Mouse (Mus musculus): ENCODE measurements around the gene Tff2. TPM values are rescaled to one million over a fixed set of nuclear protein-coding genes. Genes with fewer than 3 reads are reported as not detected.

Tff2 gene
- polyA plus RNA-seq, 1 experiment from 2014 or later, result not detected

DNA sequence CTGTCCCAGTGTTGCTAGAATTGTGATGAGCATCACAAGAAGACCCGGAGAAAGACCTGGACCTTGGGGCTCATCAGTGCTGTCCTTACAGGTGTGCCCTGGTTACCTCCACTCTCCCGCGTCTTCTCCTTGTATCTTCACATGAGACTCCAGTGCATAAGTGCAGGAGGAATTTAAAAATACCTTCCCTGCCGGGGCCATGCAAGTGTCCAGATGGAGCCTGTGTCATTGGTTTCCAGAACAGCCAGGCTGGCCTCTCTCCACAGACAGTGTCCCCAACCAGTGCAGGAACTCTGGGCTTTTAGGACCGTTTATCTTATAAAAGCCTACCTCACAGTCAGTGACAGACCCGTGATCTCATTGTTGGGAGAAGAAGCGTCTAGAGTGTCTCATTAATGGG, 48.5 kb downstream of the Tff2 start:
- Histone ChIP-seq H3K4me3 (no peak overlapping the region), H3K9me3 (replicated peaks) (no peaks in the 10 kb centered on the region), H3K36me3 (no peaks in the 10 kb centered on the region), H3K27ac (no peak overlapping the region), H3K4me1 (peaks cover 9% of the 10 kb centered on the region), H3K27me3 (ENCODE audit: low read depth, poor library complexity, severe bottlenecking) (no peaks in the 10 kb centered on the region)
- 86% methylated on average over 7 of the region's 7 CpGs for WGBS
- DNase-seq (ENCODE audit: low spot score), result no peak

DNA sequence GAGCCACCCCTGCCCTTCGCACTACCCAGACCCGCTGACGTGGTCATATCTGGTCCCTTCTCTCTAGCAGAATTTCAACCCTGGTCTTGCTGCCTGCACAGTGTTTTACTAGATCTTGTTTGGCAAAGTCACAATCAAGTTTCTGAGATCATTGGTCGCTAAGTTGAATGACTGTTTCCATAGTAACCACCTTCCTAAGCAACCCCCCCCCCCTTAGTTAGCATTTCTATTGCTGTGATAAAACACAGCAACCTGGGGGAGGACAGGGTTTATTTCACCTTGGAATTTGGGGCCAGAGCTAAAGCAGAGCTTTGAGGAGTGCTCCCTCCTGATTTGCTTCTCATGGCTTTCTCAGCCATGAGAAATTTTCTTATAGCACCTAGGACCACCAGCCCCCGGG, 49.3 kb downstream of the Tff2 start:
- peaks cover 15% of the 10 kb centered on the region for H3K4me1 ChIP-seq
- 52% methylated on average over 5 of the region's 5 CpGs for WGBS
- H3K9me3 ChIP-seq (replicated peaks), result no peaks in the 10 kb centered on the region
- H3K36me3 ChIP-seq, result no peaks in the 10 kb centered on the region
- no peaks in the 10 kb centered on the region for H3K27me3 ChIP-seq (ENCODE audit: low read depth, poor library complexity, severe bottlenecking)
- no peak overlapping the region for H3K27ac ChIP-seq
- DNase-seq (ENCODE audit: low spot score), result no peak
- H3K4me3 ChIP-seq, result no peak overlapping the region

Other genes with a start within 250 kb of the Tff2 start
- gene Glp1r, start 242.5 kb downstream of the Tff2 start, polyA plus RNA-seq (2016; fragmentation: Nextera tagmentation; extraction: Ambion mirVana), result 0.10 TPM in 1 of 2 replicates, not detected in the other
- gene Umodl1, start 189.6 kb downstream of the Tff2 start, polyA plus RNA-seq (2016; fragmentation: Nextera tagmentation; extraction: Ambion mirVana), result 0.09 and 0.24 TPM in 2 replicates
- gene Abcg1, start 86.6 kb downstream of the Tff2 start, polyA plus RNA-seq (2016; fragmentation: Nextera tagmentation; extraction: Ambion mirVana), result 4.1 and 5.0 TPM in 2 replicates
- not detected in 2 replicates for gene Tff3, start 14.6 kb downstream of the Tff2 start, polyA plus RNA-seq (2016; fragmentation: Nextera tagmentation; extraction: Ambion mirVana)
- not detected in 2 replicates for gene Tff1, start 21.0 kb upstream of the Tff2 start, polyA plus RNA-seq (2016; fragmentation: Nextera tagmentation; extraction: Ambion mirVana)
- not detected in 2 replicates for gene Tmprss3, start 54.7 kb upstream of the Tff2 start, polyA plus RNA-seq (2016; fragmentation: Nextera tagmentation; extraction: Ambion mirVana)
- gene Ubash3a, start 63.6 kb upstream of the Tff2 start, polyA plus RNA-seq (2016; fragmentation: Nextera tagmentation; extraction: Ambion mirVana), result 0.33 and 0.74 TPM in 2 replicates
- gene Rsph1, start 133.1 kb upstream of the Tff2 start, polyA plus RNA-seq (2016; fragmentation: Nextera tagmentation; extraction: Ambion mirVana), result 0.62 and 0.90 TPM in 2 replicates
- 3.3 and 4.1 TPM in 2 replicates for gene Slc37a1, start 142.5 kb upstream of the Tff2 start, polyA plus RNA-seq (2016; fragmentation: Nextera tagmentation; extraction: Ambion mirVana)
- 20.4 and 27.2 TPM in 2 replicates for gene Pde9a, start 241.9 kb upstream of the Tff2 start, polyA plus RNA-seq (2016; fragmentation: Nextera tagmentation; extraction: Ambion mirVana)